Mouse (Mus musculus) stomach, embryonic 16.5 days (tissue): Measurements from ENCODE around the gene Has1. TPM values are rescaled to one million over a fixed set of nuclear protein-coding genes. Genes with fewer than 3 reads are reported as not detected.

Source experiments
- ATAC-seq: fragments of 200-750 bp; cut with Nextera tagmentation; 2 replicates; pipeline ENCODE4 v1.8.0; 2017; ENCODE audit warnings: moderate number of reproducible peaks, moderate TSS enrichment; ENCODE audit not compliant: insufficient read depth, low FRiP score
- H3K27ac ChIP-seq: fragments of 300-500 bp; sonication (generic); 2 replicates; pipeline ENCODE4 v1.5.1; 2014; ENCODE audit warnings: low read length
- H3K27me3 ChIP-seq: fragments of 300-500 bp; sonication (generic); 2 replicates; pipeline ENCODE4 v1.6.1; 2014; ENCODE audit warnings: low read length, control low read depth, mixed read lengths; ENCODE audit not compliant: control insufficient read depth, insufficient read depth
- H3K36me3 ChIP-seq: fragments of 300-500 bp; sonication (generic); 2 replicates; pipeline ENCODE4 v1.6.1; 2014; ENCODE audit warnings: low read length; ENCODE audit not compliant: control insufficient read depth, insufficient read depth
- H3K4me1 ChIP-seq: fragments of 300-500 bp; sonication (generic); 2 replicates; pipeline ENCODE4 v1.6.1; 2014; ENCODE audit warnings: low read length, control low read depth, mixed read lengths; ENCODE audit not compliant: control insufficient read depth, insufficient read depth
- H3K4me2 ChIP-seq: fragments of 300-500 bp; sonication (generic); 2 replicates; pipeline ENCODE4 v1.6.1; 2014; ENCODE audit warnings: low read depth, low read length, mixed read lengths
- H3K4me3 ChIP-seq: fragments of 300-500 bp; sonication (generic); replicated peaks from 2 replicates; pipeline ENCODE4 v1.5.1; 2014; ENCODE audit warnings: mild to moderate bottlenecking, low read length
- H3K9ac ChIP-seq: fragments of 300-500 bp; sonication (generic); 2 replicates; pipeline ENCODE4 v1.6.1; 2014; ENCODE audit warnings: low read length
- H3K9me3 ChIP-seq: fragments of 300-500 bp; sonication (generic); replicated peaks from 2 replicates; pipeline ENCODE4 v1.6.1; 2016; ENCODE audit warnings: low read length, control low read depth; ENCODE audit not compliant: control insufficient read depth
- WGBS: fragments of 180-500 bp; shearing (Covaris S2); extraction: QIAGEN DNeasy Blood & Tissue Kit; methylation state at CpG from one replicate; pipeline ENCODE4 v1.1.7; 2014; 5-methylcytosine and 5-hydroxymethylcytosine counted together
- microRNA counts: library from miRNA; unstranded; fragments of <30 nt; microRNA quantifications from one replicate; lab custom pipeline; 2016
- microRNA-seq: library from miRNA; unstranded; fragments of <30 nt; microRNA quantifications from one replicate; pipeline ENCODE4, GENCODE M21; 2016
- polyA plus RNA-seq: library from polyadenylated mRNA; unstranded; fragments of >200 nt; fragmentation: Nextera tagmentation; extraction: Ambion mirVana; gene quantifications from 2 replicates; pipeline ENCODE4 v1.2.1, GENCODE M21; 2015

Has1 gene
- polyA plus RNA-seq, 1 experiment from 2014 or later = 0.88 TPM

- peak within 1 kb of the TSS; percentile 100 for H3K27ac ChIP-seq
- H3K4me1 ChIP-seq = peaks cover 20% of the 10 kb centered on the region
- 0% methylated on average over 40 of the region's 42 CpGs for WGBS
- peak; percentile 89 for ATAC-seq
- H3K27me3 ChIP-seq = no peaks in the 10 kb centered on the region
- no peaks in the 10 kb centered on the region for H3K9me3 ChIP-seq
- H3K36me3 ChIP-seq = no peaks in the 10 kb centered on the region
- peak within 1 kb of the TSS; percentile 81 for H3K4me2 ChIP-seq
- peak within 1 kb of the TSS; percentile 78 for H3K4me3 ChIP-seq
- peak within 1 kb of the TSS; percentile 88 for H3K9ac ChIP-seq
Measured at GRCm38 (mm10) chr17:17826751-17827657, 28.0 kb downstream of the Has1 start, which contains the start of gene Spaca6. Gene Spaca6 (plus strand): TSS chr17:17827158.

- Histone ChIP-seq H3K9ac (peak overlapping the region; percentile 88), H3K4me2 (peak overlapping the region; percentile 81), H3K4me3 (peak overlapping the region; percentile 78), H3K27me3 (no peaks in the 10 kb centered on the region), H3K9me3 (no peaks in the 10 kb centered on the region), H3K27ac (peak overlapping the region; percentile 100), H3K4me1 (peaks cover 12% of the 10 kb centered on the region), H3K36me3 (no peaks in the 10 kb centered on the region)
- under 1% methylated on average over 17 of the region's 22 CpGs for WGBS
- peak; percentile 15; the same call in 1 of the 2 replicates for ATAC-seq
Measured at GRCm38 (mm10) chr17:17825921-17826591, 28.9 kb downstream of the Has1 start.

GRCm38 (mm10) chr17:17823612-17824336, 31.2 kb downstream of the Has1 start:
- Histone ChIP-seq H3K9me3 (no peaks in the 10 kb centered on the region), H3K4me2 (no peak overlapping the region), H3K9ac (no peak overlapping the region), H3K36me3 (no peaks in the 10 kb centered on the region), H3K27me3 (no peaks in the 10 kb centered on the region), H3K27ac (no peak overlapping the region), H3K4me1 (0 out of 2 replicates have a peak, but pooled peaks cover 3% of the 10 kb centered on the region), H3K4me3 (no peak overlapping the region)
- ATAC-seq = no peak
- WGBS = 68% methylated on average over 6 of the region's 6 CpGs

- no peak overlapping the region for H3K9ac ChIP-seq
- H3K4me1 ChIP-seq = no peaks in the 10 kb centered on the region; the same call in 1 of the 2 replicates
- H3K4me3 ChIP-seq = no peak overlapping the region
- no peak overlapping the region for H3K27ac ChIP-seq
- no peaks in the 10 kb centered on the region for H3K9me3 ChIP-seq
- no peaks in the 10 kb centered on the region for H3K36me3 ChIP-seq
- 46% methylated on average over 2 of the region's 2 CpGs for WGBS
- H3K27me3 ChIP-seq = no peaks in the 10 kb centered on the region
- H3K4me2 ChIP-seq = no peak overlapping the region
- no peak for ATAC-seq
Measured at GRCm38 (mm10) chr17:17795527-17795926, 59.5 kb downstream of the Has1 start.

MicroRNAs within 50 kb of the gene (microRNA counts, 519-probe panel; counts per million panel counts)
- 4,355 counts per million, percentile 96 among the panel's probes with 10 or more counts for microRNA mmu-let-7e (lab: Ali Mortazavi, UCI)
- 2,771 counts per million, percentile 63 among the panel's probes with 10 or more counts for microRNA mmu-miR-125a-3p (lab: Ali Mortazavi, UCI)
- 4,516 counts per million, percentile 97 among the panel's probes with 10 or more counts for microRNA mmu-miR-125a-5p (lab: Ali Mortazavi, UCI)
- microRNA mmu-miR-99b (lab: Ali Mortazavi, UCI) = 3,778 counts per million, percentile 88 among the panel's probes with 10 or more counts

Small RNAs within 50 kb of the gene (microRNA-seq; reads per million reads assigned to microRNA genes)
- gene Gm25927 (not detected), gene Mir125a (3,879 reads per million, percentile 88 among the genes with 10 or more reads in this experiment), gene Mir99b (17,516 reads per million, percentile 96 among the genes with 10 or more reads in this experiment), gene Mirlet7e (not detected)

Other genes starting within 250 kb of the Has1 start
- gene Lnpep, start 230.2 kb downstream of the Has1 start, polyA plus RNA-seq = 9.3 and 10.1 TPM in 2 replicates
- not detected in 2 replicates for gene Vmn2r90, start 151.5 kb downstream of the Has1 start, polyA plus RNA-seq
- 27.5 and 29.8 TPM in 2 replicates for gene Spaca6, start 28.0 kb downstream of the Has1 start, polyA plus RNA-seq
- gene Fpr1, start 28.7 kb upstream of the Has1 start, polyA plus RNA-seq = 2.0 and 2.8 TPM in 2 replicates
- 1.1 and 2.2 TPM in 2 replicates for gene Fpr2, start 32.6 kb upstream of the Has1 start, polyA plus RNA-seq
- gene Fpr3, start 32.6 kb upstream of the Has1 start, polyA plus RNA-seq = not detected in 2 replicates
- not detected in 2 replicates for gene Fpr-rs4, start 166.5 kb upstream of the Has1 start, polyA plus RNA-seq
- gene Vmn2r124, start 194.2 kb upstream of the Has1 start, polyA plus RNA-seq = not detected in 2 replicates
- not detected in 2 replicates for gene Vmn2r91, start 229.8 kb upstream of the Has1 start, polyA plus RNA-seq